Mouse (Mus musculus) T-helper 2 cell (primary cell): ENCODE measurements around the gene Rab32.

Experiments used
- in situ Hi-C: fragments of 300-600 bp; cut with MboI, MseI; formaldehyde crosslinking; loops from one replicate; pipeline ENCODE4 v1.15.1; 2025; ENCODE audit warnings: high pct_unique_total_duplicates

Gene Rab32

DNA sequence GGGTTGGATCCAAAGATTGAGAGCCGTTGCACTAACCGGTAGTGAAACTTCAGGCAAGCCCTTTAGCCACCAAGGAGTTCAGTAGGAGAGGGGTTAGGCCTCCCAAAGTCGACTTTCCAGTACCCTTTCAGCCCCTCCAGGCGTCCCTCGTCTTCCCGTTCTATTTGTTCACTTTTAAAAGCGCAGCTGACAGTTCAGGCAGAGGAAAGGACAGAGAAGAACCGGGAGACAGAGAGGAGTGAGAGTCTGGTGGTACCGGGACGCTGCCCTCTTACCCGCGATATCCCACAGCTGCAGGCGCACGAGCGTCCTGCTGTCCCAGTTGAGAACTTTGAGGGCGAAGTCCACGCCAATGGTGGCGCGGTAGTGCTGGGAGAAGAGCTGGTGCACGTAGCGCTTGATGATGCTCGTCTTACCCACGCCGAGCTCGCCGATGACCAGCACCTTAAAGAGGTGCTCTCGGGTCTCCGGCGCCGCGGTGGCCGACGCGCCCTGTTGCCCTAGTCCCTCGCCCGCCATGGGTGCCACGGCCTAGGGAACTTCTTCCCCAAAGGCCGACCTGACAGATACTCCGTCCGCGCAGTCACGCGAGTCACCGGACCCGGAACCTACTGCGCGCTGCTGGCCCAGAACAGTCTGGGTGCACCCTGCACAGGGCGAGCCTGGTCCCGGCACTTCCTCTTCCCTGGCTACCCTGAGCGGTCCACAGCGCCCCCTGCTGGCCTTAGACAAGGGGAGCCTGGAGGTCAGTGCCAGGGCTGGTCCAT lies at the start of gene Rab32:
Gene Rab32 (minus strand): TSS at position 696 of the 767 bp plus-strand sequence.
- in situ Hi-C loops = loop anchor here (10.0 kb wide), 2 partner anchors 153 to 763 kb away; no protein-coding TSS in a partner anchor

DNA sequence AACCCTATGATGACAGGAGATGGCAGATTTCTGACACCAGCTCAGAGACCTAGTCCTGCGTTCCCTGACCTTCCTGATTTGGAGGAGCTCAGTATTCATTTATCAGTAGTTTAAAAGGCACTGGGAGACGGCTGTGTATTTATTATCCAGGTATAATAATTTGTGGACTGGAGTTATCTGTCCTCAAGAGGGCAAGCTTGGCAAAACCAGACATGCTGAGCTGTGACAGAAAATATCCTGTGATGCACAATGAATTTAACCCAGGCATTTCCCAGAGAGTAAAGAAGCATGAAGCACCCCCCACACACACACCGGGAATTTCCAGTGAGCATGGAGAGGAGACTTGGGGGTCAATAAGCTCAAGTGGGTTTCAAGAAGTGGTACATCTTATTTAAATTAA lies 42.7 kb upstream of the Rab32 start:
- in situ Hi-C loops = no loop called here

GRCm38 (mm10) chr10:10597495-10597894 lies 39.4 kb upstream of the Rab32 start:
- in situ Hi-C loops = loop anchor here (10.0 kb wide), 1 partner anchor 457 kb away; no protein-coding TSS in a partner anchor

- in situ Hi-C loops = no loop called here
Observed at GRCm38 (mm10) chr10:10580811-10581210, 22.7 kb upstream of the Rab32 start.

DNA sequence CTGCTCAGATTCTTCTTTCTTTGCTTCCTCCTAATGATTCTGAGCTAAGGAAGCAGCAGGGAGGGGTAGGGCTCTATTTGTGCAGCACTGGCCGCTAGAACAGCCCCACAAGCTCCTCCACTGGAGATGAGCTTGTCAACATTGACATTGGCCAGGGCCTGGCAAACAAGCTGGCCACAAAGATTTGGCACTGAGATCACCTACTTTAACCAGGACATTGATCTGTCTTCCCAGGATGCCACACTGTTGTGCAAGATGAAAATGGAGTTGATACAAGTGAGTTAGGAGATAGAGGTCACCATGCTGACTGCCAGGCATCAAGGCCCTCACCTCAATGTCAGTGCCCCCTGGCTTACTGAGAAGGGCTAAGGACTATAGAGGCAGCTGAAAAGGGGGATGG lies 21.8 kb upstream of the Rab32 start:
- in situ Hi-C loops = no loop called here

- in situ Hi-C loops = loop anchor here (10.0 kb wide), 2 partner anchors 154 to 764 kb away; no protein-coding TSS in a partner anchor
Observed at GRCm38 (mm10) chr10:10558337-10558711, 259 bp upstream of the Rab32 start.

GRCm38 (mm10) chr10:10557085-10557484 lies 980 bp downstream of the Rab32 start:
- in situ Hi-C loops = loop anchor here (10.0 kb wide), 2 partner anchors 152 to 762 kb away; no protein-coding TSS in a partner anchor

- in situ Hi-C loops = loop anchor here (10.0 kb wide), 2 partner anchors 151 to 761 kb away; no protein-coding TSS in a partner anchor
Observed at GRCm38 (mm10) chr10:10555676-10556075, 2.4 kb downstream of the Rab32 start.

DNA sequence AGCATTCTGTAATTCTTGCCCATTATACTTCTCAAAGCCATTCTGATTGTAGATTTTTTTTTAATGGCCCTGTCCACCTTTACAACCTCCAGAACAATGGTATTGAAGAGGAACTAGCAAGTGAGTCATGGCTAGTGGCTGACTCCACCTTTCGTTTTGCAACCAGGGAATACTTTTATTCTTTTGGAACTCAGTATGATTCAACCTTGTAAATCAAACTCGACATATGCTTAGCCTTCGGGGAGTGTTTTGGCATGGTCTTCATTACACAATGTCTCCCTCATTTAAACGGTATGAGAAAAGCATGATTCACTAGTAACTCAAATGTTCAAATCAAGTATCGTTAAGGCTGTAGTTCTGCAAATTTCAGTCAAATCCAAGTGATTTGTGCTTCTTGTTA lies 2.8 kb downstream of the Rab32 start:
- in situ Hi-C loops = loop anchor here (10.0 kb wide), 2 partner anchors 150 to 760 kb away; no protein-coding TSS in a partner anchor

- in situ Hi-C loops = loop anchor here (10.0 kb wide), 2 partner anchors 145 to 755 kb away; no protein-coding TSS in a partner anchor
Observed at GRCm38 (mm10) chr10:10550134-10550533, 7.9 kb downstream of the Rab32 start.

GRCm38 (mm10) chr10:10546623-10547022 lies 11.4 kb downstream of the Rab32 start:
- in situ Hi-C loops = no loop called here

DNA sequence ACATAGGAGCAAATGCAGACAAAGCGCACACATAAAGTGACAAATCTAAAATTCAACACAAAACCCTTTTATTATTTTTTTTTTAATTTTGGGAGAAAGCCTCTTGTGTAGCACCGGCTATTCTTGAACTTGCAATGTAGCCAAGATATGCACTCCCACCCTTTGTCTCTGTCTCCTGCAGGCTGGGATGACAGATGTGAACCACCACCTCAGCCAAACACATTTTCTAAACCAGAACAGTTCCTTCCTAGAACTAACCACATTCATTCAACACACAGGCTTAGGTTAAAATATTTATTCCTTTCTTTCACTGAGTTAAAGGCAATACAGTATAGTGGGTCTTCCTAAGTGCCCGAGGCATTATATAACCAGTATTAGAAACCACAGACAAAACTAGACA lies 13.1 kb downstream of the Rab32 start:
- in situ Hi-C loops = no loop called here
